Mouse (Mus musculus): ENCODE measurements around the gene Map3k12. TPM values are rescaled to one million over a fixed set of nuclear protein-coding genes. Genes with fewer than 3 reads are reported as not detected.
A peak's percentile ranks its signal among the peaks of the same experiment; 100 is the strongest.

Map3k12 gene
- polyA plus RNA-seq, 1 experiment: 2.1 TPM

- no peak for TF ChIP-seq CTCF (IDR thresholded peaks at IDR 0.05; ENCODE audit: extremely low read depth, insufficient read length, insufficient replicate concordance, low read depth, low read length)
- no peak for TF ChIP-seq POLR2A (IDR thresholded peaks at IDR 0.05; ENCODE audit: low read depth, low read length)
These were observed 56.5 kb downstream of the Map3k12 start for GRCm38 (mm10) chr15:102460409-102460808.

DNA sequence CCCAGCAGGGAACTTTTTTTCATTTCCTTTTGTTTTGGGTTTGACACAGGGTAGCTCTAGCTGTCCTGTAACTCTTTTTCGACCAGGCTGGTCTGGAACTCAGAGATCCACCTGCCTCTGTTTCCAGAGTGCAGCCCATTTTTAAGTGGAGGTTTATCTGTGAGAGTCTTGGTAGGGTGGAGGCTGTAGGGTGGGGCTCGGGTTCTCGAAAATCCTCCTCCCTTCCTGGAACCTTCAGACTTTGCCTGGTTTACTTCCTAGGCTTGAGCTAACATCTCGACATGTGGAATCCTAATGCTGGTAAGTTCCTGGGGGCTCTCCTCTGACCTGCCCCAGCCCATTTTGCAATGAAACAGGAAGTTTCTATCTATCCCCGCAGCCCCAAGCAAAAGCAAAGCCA lies 57.0 kb downstream of the Map3k12 start:
- TF ChIP-seq CTCF (IDR thresholded peaks at IDR 0.05; ENCODE audit: extremely low read depth, insufficient read length, insufficient replicate concordance, low read depth, low read length) (no peak), POLR2A (IDR thresholded peaks at IDR 0.05; ENCODE audit: low read depth, low read length) (peak; percentile 37; the same call in 1 of the 2 replicates)
- Histone ChIP-seq H3K36me3 (ENCODE audit: control insufficient read depth, insufficient read depth, low read length) (peaks cover 27% of the 10 kb centered on the region), H3K4me3 (ENCODE audit: low read depth, low read length) (peak overlapping the region; percentile 69), H3K4me1 (ENCODE audit: control insufficient read depth, insufficient read depth, insufficient read length, low read length) (peaks cover 10% of the 10 kb centered on the region), H3K27me3 (ENCODE audit: control insufficient read depth, insufficient read depth, low read length) (no peaks in the 10 kb centered on the region), H3K27ac (ENCODE audit: insufficient read depth, low read depth, low read length) (peak overlapping the region; percentile 80)
- 13% methylated on average over 5 of the region's 5 CpGs for WGBS

More at GRCm38 (mm10) chr15:102460409-102460808, 56.5 kb downstream of the Map3k12 start:
- H3K27me3 ChIP-seq (ENCODE audit: control insufficient read depth, insufficient read depth, low read length): no peaks in the 10 kb centered on the region
- H3K27ac ChIP-seq (ENCODE audit: insufficient read depth, low read depth, low read length): peak overlapping the region; percentile 80; the same call in 1 of the 2 replicates
- peaks cover 10% of the 10 kb centered on the region for H3K4me1 ChIP-seq (ENCODE audit: control insufficient read depth, insufficient read depth, insufficient read length, low read length)
- H3K4me3 ChIP-seq (ENCODE audit: low read depth, low read length): peak overlapping the region; percentile 69
- H3K36me3 ChIP-seq (ENCODE audit: control insufficient read depth, insufficient read depth, low read length): peaks cover 30% of the 10 kb centered on the region
- WGBS: 71% methylated on average over 12 of the region's 12 CpGs

GRCm38 (mm10) chr15:102459381-102459780 lies 57.5 kb downstream of the Map3k12 start:
- H3K4me3 ChIP-seq (ENCODE audit: low read depth, low read length): peak overlapping the region; percentile 69
- peaks cover 25% of the 10 kb centered on the region for H3K36me3 ChIP-seq (ENCODE audit: control insufficient read depth, insufficient read depth, low read length)
- 7% methylated on average over 6 of the region's 6 CpGs for WGBS
- no peak for TF ChIP-seq CTCF (IDR thresholded peaks at IDR 0.05; ENCODE audit: extremely low read depth, insufficient read length, insufficient replicate concordance, low read depth, low read length)
- TF ChIP-seq POLR2A (IDR thresholded peaks at IDR 0.05; ENCODE audit: low read depth, low read length): no peak
- peak overlapping the region; percentile 80 for H3K27ac ChIP-seq (ENCODE audit: insufficient read depth, low read depth, low read length)
- peaks cover 10% of the 10 kb centered on the region for H3K4me1 ChIP-seq (ENCODE audit: control insufficient read depth, insufficient read depth, insufficient read length, low read length)
- no peaks in the 10 kb centered on the region for H3K27me3 ChIP-seq (ENCODE audit: control insufficient read depth, insufficient read depth, low read length)

DNA sequence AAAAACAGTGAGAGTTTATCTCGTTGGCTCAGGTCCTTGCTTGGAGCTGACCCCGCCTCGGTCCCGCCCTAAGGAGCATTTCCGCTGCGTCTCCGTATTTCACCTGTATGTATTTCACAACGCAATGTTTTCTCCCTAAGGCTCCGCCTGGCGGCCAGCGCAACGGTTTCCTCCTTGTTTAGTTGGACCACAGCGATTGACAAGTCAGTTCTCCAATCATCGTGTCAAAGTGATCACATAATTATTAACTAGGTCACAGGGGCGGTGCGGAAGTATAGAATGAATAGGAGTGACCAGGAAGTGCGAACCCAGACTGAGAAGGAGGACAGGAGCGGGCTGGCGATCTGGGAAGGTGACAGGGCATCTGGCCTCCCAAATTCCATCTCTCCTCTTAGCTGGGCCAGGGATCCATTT lies 58.0 kb downstream of the Map3k12 start, which contains the start of gene Prr13:
Gene Prr13 (plus strand): TSS at position 125 of the 414 bp plus-strand sequence.
- Histone ChIP-seq H3K4me1 (ENCODE audit: control insufficient read depth, insufficient read depth, insufficient read length, low read length) (peaks cover 10% of the 10 kb centered on the region), H3K4me3 (ENCODE audit: low read depth, low read length) (peak within 1 kb of the TSS; percentile 69), H3K27ac (ENCODE audit: insufficient read depth, low read depth, low read length) (peak within 1 kb of the TSS; percentile 80), H3K36me3 (ENCODE audit: control insufficient read depth, insufficient read depth, low read length) (peaks cover 22% of the 10 kb centered on the region), H3K27me3 (ENCODE audit: control insufficient read depth, insufficient read depth, low read length) (no peaks in the 10 kb centered on the region)
- WGBS: under 1% methylated on average over 19 of the region's 19 CpGs
- TF ChIP-seq CTCF (IDR thresholded peaks at IDR 0.05; ENCODE audit: extremely low read depth, insufficient read length, insufficient replicate concordance, low read depth, low read length) (peak; percentile 82; the same call in 1 of the 2 replicates), POLR2A (IDR thresholded peaks at IDR 0.05; ENCODE audit: low read depth, low read length) (peak; percentile 97)

GRCm38 (mm10) chr15:102458050-102458736 lies 58.7 kb downstream of the Map3k12 start:
- 64% methylated on average over 5 of the region's 5 CpGs for WGBS
- no peak overlapping the region for H3K4me3 ChIP-seq (ENCODE audit: low read depth, low read length)

GRCm38 (mm10) chr15:102455993-102456392 lies 60.9 kb downstream of the Map3k12 start:
- TF ChIP-seq POLR2A (IDR thresholded peaks at IDR 0.05; ENCODE audit: low read depth, low read length) (no peak), CTCF (IDR thresholded peaks at IDR 0.05; ENCODE audit: extremely low read depth, insufficient read length, insufficient replicate concordance, low read depth, low read length) (peak; percentile 49; the same call in 1 of the 2 replicates)
- Histone ChIP-seq H3K4me1 (ENCODE audit: control insufficient read depth, insufficient read depth, insufficient read length, low read length) (peaks cover 8% of the 10 kb centered on the region; the same call in 1 of the 2 replicates), H3K36me3 (ENCODE audit: control insufficient read depth, insufficient read depth, low read length) (0 out of 2 replicates have a peak, but pooled peaks cover 3% of the 10 kb centered on the region), H3K27ac (ENCODE audit: insufficient read depth, low read depth, low read length) (no peak overlapping the region), H3K4me3 (ENCODE audit: low read depth, low read length) (no peak overlapping the region), H3K27me3 (ENCODE audit: control insufficient read depth, insufficient read depth, low read length) (no peaks in the 10 kb centered on the region)
- 59% methylated on average over 6 of the region's 6 CpGs for WGBS

More at GRCm38 (mm10) chr15:102458050-102458736, 58.7 kb downstream of the Map3k12 start:
- Histone ChIP-seq H3K27me3 (ENCODE audit: control insufficient read depth, insufficient read depth, low read length) (no peaks in the 10 kb centered on the region), H3K27ac (ENCODE audit: insufficient read depth, low read depth, low read length) (peak overlapping the region; percentile 72), H3K36me3 (ENCODE audit: control insufficient read depth, insufficient read depth, low read length) (peaks cover 17% of the 10 kb centered on the region), H3K4me1 (ENCODE audit: control insufficient read depth, insufficient read depth, insufficient read length, low read length) (peaks cover 10% of the 10 kb centered on the region)
- TF ChIP-seq POLR2A (IDR thresholded peaks at IDR 0.05; ENCODE audit: low read depth, low read length) (no peak), CTCF (IDR thresholded peaks at IDR 0.05; ENCODE audit: extremely low read depth, insufficient read length, insufficient replicate concordance, low read depth, low read length) (no peak)

Data from small intestine, adult 2 months (tissue).